Mouse (Mus musculus) spleen, postnatal 10 days (tissue): ENCODE measurements around the gene Banf2.

Experiments
- DNase-seq, 2 experiments: peaks; one replicate each; pipeline ENCODE4 v3.0.0; 2021 to 2022; ENCODE audit warnings: low spot score in 2 of 2

The Banf2 gene

GRCm38 (mm10) chr2:144025361-144025760, 7.5 kb upstream of the Banf2 start:
- DNase-seq: no peak

- DNase-seq: no peak
Measured at GRCm38 (mm10) chr2:144026456-144026855, 6.4 kb upstream of the Banf2 start.

- no peak for DNase-seq
Measured at GRCm38 (mm10) chr2:144030791-144031190, 2.1 kb upstream of the Banf2 start.

GRCm38 (mm10) chr2:144044726-144045125, 11.9 kb downstream of the Banf2 start:
- DNase-seq: no peak

- DNase-seq: no peak
Measured at GRCm38 (mm10) chr2:144045756-144046560, 13.1 kb downstream of the Banf2 start.

GRCm38 (mm10) chr2:144046916-144047315, 14.1 kb downstream of the Banf2 start:
- DNase-seq: no peak

GRCm38 (mm10) chr2:144050146-144050680, 17.4 kb downstream of the Banf2 start:
- no peak for DNase-seq

GRCm38 (mm10) chr2:144050861-144051260, 18.0 kb downstream of the Banf2 start:
- DNase-seq: peak in 1 of 2 experiments; percentile 40

GRCm38 (mm10) chr2:144052410-144053065, 19.7 kb downstream of the Banf2 start:
- DNase-seq: no peak

GRCm38 (mm10) chr2:144057735-144058134, 24.9 kb downstream of the Banf2 start:
- no peak for DNase-seq

- DNase-seq: no peak
Measured at GRCm38 (mm10) chr2:144061701-144062100, 28.8 kb downstream of the Banf2 start.

- no peak for DNase-seq
Measured at GRCm38 (mm10) chr2:144065499-144065898, 32.6 kb downstream of the Banf2 start.

GRCm38 (mm10) chr2:144069663-144070062, 36.8 kb downstream of the Banf2 start:
- DNase-seq: no peak

- no peak for DNase-seq
Measured at GRCm38 (mm10) chr2:144070479-144070878, 37.6 kb downstream of the Banf2 start.

- DNase-seq: no peak
Measured at GRCm38 (mm10) chr2:144072642-144073041, 39.8 kb downstream of the Banf2 start.

- DNase-seq: no peak
Measured at GRCm38 (mm10) chr2:144074059-144074458, 41.2 kb downstream of the Banf2 start.

- no peak for DNase-seq
Measured at GRCm38 (mm10) chr2:144076625-144077024, 43.8 kb downstream of the Banf2 start.

- DNase-seq: no peak
Measured at GRCm38 (mm10) chr2:144078897-144079296, 46.0 kb downstream of the Banf2 start.

GRCm38 (mm10) chr2:144086183-144086847, 53.5 kb downstream of the Banf2 start:
- DNase-seq: no peak

- no peak for DNase-seq
Measured at GRCm38 (mm10) chr2:144087899-144088584, 55.2 kb downstream of the Banf2 start.

- DNase-seq: no peak
Measured at GRCm38 (mm10) chr2:144092767-144093166, 59.9 kb downstream of the Banf2 start.

- DNase-seq: no peak
Measured at GRCm38 (mm10) chr2:144094721-144095120, 61.9 kb downstream of the Banf2 start.
